Mouse (Mus musculus): ENCODE measurements around the gene Rpsa.

DNA sequence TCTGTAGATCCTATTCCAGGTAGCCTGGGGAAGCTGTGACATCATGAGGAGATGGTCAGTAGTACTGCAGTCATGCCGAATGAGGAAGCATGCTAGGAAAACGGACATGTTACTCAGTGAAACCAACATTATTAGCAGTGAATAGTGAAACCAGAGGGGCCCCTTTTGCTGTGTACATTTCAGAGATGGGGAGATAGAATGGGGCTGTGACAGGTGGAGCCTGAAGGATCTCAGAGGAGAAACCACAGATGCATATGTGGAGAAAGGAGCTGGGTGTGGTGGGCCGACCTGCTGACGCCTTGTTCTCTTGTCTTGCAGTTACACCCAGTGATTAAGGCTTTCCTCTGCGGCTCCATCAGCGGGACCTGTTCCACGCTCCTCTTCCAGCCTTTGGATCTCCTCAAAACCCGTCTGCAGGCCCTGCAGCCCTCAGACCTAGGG is 11.3 kb upstream of the Rpsa start:
- TF ChIP-seq GATA1 (IDR thresholded peaks at IDR 0.05; ENCODE audit: low read length) = peak; percentile 39; the same call in 1 of the 2 replicates
- TF ChIP-seq TAL1 (IDR thresholded peaks at IDR 0.05; ENCODE audit: low read length) = no peak
